Mouse (Mus musculus) E14TG2a.4 (cell line): ENCODE results near the gene Aoc3.
A peak's percentile ranks its signal among the peaks of the same experiment; 100 is the strongest.
"Not testable (repeated sequence)": the region's sequence is repeated elsewhere in the genome, so short reads cannot be mapped to it uniquely, and the experiment has no call there.

ENCODE experiments used
- H3K27me3 ChIP-seq: 2 replicates; pipeline ENCODE4 v1.6.1; 2014; ENCODE audit warnings: low read length, control low read depth; ENCODE audit not compliant: insufficient read depth
- H3K36me3 ChIP-seq: 2 replicates; pipeline ENCODE4 v1.6.1; 2014; ENCODE audit warnings: low read length, control low read depth; ENCODE audit not compliant: insufficient read depth
- H3K4me1 ChIP-seq: replicated peaks from 2 replicates; pipeline ENCODE4 v1.6.1; 2014; ENCODE audit warnings: low read depth, low read length, control low read depth
- H3K4me3 ChIP-seq: replicated peaks from 2 replicates; pipeline ENCODE4 v1.5.1; 2014; ENCODE audit warnings: mild to moderate bottlenecking, low read length
- H3K9me3 ChIP-seq: 2 replicates; pipeline ENCODE4 v1.6.1; 2014; ENCODE audit warnings: low read length, control low read depth
- CTCF ChIP-seq: conservative IDR thresholded peaks from 2 replicates; pipeline ENCODE4 v1.5.1; 2014; ENCODE audit warnings: low read length
- NANOG ChIP-seq: IDR thresholded peaks from 2 replicates; pipeline ENCODE4 v1.6.1; 2014; ENCODE audit warnings: borderline replicate concordance, low read length, mixed read lengths
- POU5F1 ChIP-seq: IDR thresholded peaks from 2 replicates; pipeline ENCODE4 v1.6.1; 2014; ENCODE audit warnings: low read length, borderline replicate concordance

The Aoc3 gene

DNA sequence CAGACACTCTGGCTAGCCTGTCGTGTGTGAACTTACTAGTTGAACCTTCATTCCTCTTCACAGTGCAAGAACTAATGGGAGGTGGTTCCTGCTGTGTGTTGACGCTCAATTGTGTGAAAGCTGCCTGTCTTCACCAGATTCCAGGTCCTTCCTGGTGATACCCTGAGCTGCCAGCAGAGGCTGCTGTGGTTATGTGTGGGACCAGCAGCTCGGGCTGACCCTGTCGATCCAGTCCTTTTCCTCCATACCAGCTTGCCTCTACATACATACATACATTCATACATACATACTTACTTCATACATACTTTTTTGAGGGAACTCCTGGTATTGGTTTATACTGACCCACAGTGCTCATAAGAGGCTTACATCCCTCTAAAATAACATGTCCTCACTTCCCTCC, 6.8 kb upstream of the Aoc3 start:
- no peaks in the 10 kb centered on the region for H3K9me3 ChIP-seq
- no peak overlapping the region for H3K4me3 ChIP-seq
- H3K36me3 ChIP-seq: peaks cover 89% of the 10 kb centered on the region
- peaks cover 85% of the 10 kb centered on the region for H3K4me1 ChIP-seq
- TF ChIP-seq NANOG (no peak), CTCF (peak; percentile 92)
- H3K27me3 ChIP-seq: no peaks in the 10 kb centered on the region

DNA sequence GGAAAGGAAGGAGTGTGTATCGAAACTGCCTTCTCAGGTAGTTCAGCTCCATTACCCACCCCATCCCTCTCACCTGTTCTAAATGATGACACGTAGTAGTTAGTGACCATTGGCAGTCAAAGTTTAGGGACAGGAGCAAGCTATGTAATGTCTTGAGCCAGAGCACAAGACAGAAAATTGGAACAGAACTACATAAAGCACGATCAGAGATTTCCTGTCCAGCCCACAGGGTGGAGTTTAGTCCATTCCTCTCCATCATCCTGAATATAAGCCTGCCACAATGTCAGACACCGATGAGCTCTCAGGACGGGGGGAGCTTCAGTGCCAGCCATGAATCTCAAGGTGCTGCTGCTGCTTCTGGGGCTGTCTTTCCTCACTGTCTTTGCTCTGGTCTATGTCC, 5.6 kb upstream of the Aoc3 start, which contains the start of gene Aoc2:
Aoc2 (plus strand) TSS at position 301 of the 400 bp plus-strand sequence.
- H3K36me3 ChIP-seq: peaks cover 85% of the 10 kb centered on the region
- H3K4me3 ChIP-seq: no peak within 1 kb of the TSS
- peaks cover 84% of the 10 kb centered on the region for H3K4me1 ChIP-seq
- no peak for TF ChIP-seq CTCF
- no peak for TF ChIP-seq POU5F1
- no peak for TF ChIP-seq NANOG
- no peaks in the 10 kb centered on the region for H3K9me3 ChIP-seq
- no peaks in the 10 kb centered on the region for H3K27me3 ChIP-seq

DNA sequence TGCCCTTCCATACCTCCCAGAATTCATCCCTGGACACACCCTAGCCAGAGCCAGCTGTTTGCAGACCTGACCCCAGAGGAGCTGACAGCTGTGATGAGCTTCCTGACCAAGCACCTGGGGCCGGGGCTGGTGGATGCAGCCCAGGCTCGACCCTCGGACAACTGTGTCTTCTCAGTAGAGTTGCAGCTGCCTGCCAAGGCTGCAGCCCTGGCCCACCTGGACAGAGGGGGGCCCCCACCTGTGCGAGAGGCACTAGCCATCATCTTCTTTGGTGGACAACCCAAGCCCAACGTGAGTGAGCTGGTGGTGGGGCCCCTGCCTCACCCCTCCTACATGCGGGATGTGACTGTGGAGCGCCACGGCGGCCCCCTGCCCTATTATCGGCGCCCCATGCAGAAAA, 5.2 kb upstream of the Aoc3 start:
- H3K4me3 ChIP-seq, H3K27me3 ChIP-seq, H3K9me3 ChIP-seq: not testable (repeated sequence)
- H3K36me3 ChIP-seq: peaks cover 81% of the 10 kb centered on the region
- peaks cover 86% of the 10 kb centered on the region for H3K4me1 ChIP-seq

DNA sequence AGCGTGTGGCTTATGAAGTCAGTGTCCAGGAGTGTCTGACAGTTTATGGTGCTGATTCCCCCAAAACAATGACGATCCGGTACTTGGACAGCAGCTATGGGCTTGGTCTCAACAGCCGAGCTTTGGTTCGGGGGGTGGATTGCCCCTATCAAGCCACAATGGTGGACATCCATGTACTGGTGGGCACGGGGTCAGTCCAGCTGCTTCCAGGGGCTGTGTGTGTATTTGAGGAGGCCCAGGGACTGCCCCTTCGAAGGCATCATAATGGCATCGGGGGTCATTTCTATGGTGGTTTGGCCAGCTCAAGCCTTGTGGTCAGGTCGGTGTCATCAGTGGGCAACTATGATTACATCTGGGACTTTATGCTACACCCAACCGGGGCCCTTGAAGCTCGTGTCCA, 4.3 kb upstream of the Aoc3 start:
- H3K4me3 ChIP-seq: peak overlapping the region; percentile 27; the same call in 1 of the 2 replicates
- TF ChIP-seq NANOG (no peak), POU5F1 (no peak), CTCF (no peak)

DNA sequence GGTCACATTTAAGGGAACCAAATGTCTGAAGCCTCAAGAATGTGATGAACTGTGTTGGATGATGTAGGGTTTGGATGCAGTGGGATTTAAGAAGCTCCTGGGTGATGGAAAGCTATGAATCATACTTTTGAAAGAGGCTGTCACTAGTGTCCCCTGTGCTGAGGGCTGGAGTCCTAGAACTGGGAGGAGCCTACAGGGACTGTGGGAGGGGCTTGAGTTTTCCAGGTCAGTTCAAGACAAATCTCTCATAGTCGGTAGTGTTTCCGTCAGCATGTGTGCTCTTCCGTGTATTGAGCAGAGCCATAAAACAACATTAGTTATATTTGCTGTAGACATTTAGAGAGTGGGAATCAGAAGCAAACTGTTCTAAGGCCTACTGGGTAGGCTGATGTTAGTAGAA, 3.1 kb upstream of the Aoc3 start:
- peaks cover 93% of the 10 kb centered on the region for H3K4me1 ChIP-seq
- H3K27me3 ChIP-seq: no peaks in the 10 kb centered on the region
- no peaks in the 10 kb centered on the region for H3K9me3 ChIP-seq
- no peak for TF ChIP-seq CTCF
- TF ChIP-seq POU5F1: no peak
- TF ChIP-seq NANOG: no peak
- H3K4me3 ChIP-seq: no peak overlapping the region
- H3K36me3 ChIP-seq: peaks cover 60% of the 10 kb centered on the region

More for the DNA sequence above, 4.3 kb upstream of the Aoc3 start:
- H3K27me3 ChIP-seq: no peaks in the 10 kb centered on the region
- peaks cover 72% of the 10 kb centered on the region for H3K36me3 ChIP-seq
- peaks cover 91% of the 10 kb centered on the region for H3K4me1 ChIP-seq
- no peaks in the 10 kb centered on the region for H3K9me3 ChIP-seq

DNA sequence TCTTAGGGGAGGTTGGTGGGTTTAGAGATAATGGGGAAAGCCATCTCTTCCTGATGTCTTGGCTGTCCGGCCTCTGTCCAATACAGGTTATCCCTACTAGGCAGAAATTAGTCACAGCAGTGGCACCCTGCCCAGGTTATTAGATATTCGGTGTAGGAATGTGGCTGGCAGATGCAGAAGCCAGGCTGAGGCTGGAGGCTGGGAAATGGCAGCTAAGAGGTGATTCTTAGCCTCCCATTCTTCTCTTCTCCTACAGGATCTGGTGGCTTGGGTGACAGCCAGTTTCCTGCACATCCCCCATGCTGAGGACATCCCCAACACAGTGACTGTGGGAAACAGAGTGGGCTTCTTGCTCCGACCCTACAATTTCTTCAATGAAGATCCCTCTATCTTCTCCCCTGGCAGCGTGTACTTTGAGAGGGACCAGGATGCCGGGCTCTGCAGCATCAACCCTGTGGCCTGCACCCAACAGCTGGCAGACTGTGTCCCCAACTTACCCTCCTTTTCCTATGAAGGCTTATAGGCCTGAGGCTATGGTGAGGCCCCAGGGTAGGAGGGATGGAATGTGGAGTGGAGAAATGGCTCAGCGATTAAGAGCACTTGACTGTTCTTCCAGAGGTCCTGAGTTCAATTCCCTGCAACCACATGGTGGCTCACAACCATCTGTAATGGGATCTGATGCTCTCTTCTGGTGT, 1.3 kb upstream of the Aoc3 start:
- Histone ChIP-seq H3K9me3 (no peaks in the 10 kb centered on the region), H3K27me3 (no peaks in the 10 kb centered on the region), H3K4me3 (no peak overlapping the region), H3K36me3 (peaks cover 42% of the 10 kb centered on the region), H3K4me1 (peaks cover 91% of the 10 kb centered on the region)
- TF ChIP-seq CTCF (no peak), NANOG (no peak), POU5F1 (no peak)

DNA sequence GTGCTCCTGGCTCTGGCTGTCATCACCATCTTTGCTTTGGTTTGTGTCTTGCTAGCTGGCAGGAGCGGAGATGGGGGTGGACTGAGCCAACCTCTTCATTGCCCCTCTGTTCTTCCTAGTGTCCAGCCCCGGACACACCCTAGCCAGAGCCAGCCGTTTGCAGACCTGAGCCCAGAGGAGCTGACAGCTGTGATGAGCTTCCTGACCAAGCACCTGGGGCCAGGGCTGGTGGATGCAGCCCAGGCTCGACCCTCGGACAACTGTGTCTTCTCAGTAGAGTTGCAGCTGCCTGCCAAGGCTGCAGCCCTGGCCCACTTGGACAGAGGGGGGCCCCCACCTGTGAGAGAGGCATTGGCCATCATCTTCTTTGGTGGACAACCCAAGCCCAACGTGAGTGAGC, 556 bp downstream of the Aoc3 start:
- Histone ChIP-seq H3K4me1 (peaks cover 91% of the 10 kb centered on the region), H3K36me3 (peaks cover 23% of the 10 kb centered on the region)
- H3K9me3 ChIP-seq, H3K27me3 ChIP-seq, H3K4me3 ChIP-seq: not testable (repeated sequence)

DNA sequence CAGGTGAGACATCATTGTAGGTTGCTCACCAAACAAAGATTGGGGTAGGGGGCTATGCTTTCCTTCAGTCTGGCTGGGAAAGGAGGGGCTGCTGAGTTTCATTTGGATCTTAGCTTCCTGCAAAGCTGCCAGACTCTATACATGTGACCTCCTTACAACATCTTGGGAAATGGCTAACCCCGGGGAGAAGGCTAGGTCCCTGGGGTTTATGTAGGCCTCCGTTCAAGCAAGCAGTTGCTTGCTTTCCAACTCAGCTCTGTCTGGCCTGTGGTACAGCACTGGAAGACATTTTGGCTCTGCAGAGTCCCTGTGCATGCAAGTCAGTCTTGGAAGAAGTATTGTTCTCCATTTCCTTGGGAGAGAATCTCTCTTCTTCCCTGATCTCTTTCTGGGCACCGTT, 2.1 kb downstream of the Aoc3 start:
- TF ChIP-seq CTCF (no peak), POU5F1 (no peak), NANOG (no peak)
- no peaks in the 10 kb centered on the region for H3K9me3 ChIP-seq
- H3K4me1 ChIP-seq: peaks cover 92% of the 10 kb centered on the region
- no peaks in the 10 kb centered on the region for H3K27me3 ChIP-seq
- peaks cover 17% of the 10 kb centered on the region for H3K36me3 ChIP-seq
- no peak overlapping the region for H3K4me3 ChIP-seq

DNA sequence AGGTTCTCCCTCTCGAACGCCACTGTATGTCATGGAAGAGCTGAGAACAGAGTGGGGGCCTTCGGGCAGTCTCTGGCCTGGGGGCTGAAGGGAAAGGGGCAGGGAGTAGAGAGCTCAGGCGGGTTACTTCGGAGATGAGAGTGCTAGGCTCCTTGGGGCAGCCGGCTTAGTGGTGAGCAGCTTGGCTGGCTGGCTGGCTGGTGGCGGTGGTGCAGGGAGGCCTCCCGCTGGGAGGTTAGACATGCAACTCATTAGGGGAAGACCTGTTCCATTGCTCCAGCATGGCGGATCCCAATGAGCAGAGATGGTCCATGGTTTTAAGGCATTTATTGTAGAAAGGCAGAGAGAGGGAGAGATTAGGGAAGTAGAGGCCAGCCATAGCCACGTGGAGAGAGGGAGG, 3.6 kb downstream of the Aoc3 start:
- TF ChIP-seq CTCF: no peak
- TF ChIP-seq NANOG: no peak
- no peak for TF ChIP-seq POU5F1
- Histone ChIP-seq H3K27me3 (no peaks in the 10 kb centered on the region), H3K9me3 (no peaks in the 10 kb centered on the region), H3K4me3 (peak overlapping the region; percentile 72), H3K36me3 (peaks cover 4% of the 10 kb centered on the region; the same call in 1 of the 2 replicates), H3K4me1 (peaks cover 91% of the 10 kb centered on the region)

DNA sequence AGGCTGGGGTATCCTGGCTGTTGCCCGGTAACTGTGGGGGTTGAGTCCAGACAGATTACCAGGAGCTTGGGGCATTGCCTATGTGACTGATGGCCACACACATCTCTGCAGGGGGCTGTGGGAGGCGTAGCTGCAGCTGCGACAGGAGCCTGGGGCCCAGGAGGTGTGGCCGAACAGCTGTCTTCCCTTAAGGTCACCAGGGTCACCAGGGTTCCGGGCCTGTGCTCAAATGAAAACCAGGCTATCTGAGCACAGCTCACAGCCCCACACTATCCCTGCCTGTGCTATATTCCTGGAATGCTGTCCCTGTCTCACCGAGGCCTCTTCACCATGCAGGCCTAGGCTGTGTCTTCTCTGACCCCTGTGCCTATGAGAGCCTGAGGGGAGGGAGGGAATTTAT, 4.1 kb downstream of the Aoc3 start:
- Histone ChIP-seq H3K4me3 (peak overlapping the region; percentile 72), H3K9me3 (no peaks in the 10 kb centered on the region), H3K36me3 (no peaks in the 10 kb centered on the region), H3K27me3 (no peaks in the 10 kb centered on the region), H3K4me1 (peaks cover 89% of the 10 kb centered on the region)
- TF ChIP-seq POU5F1 (no peak), CTCF (no peak), NANOG (no peak)
